Mouse (Mus musculus) heart, postnatal 4 days (tissue): Measurements from ENCODE around the gene Amh. TPM values are rescaled to one million over a fixed set of nuclear protein-coding genes. Genes with fewer than 3 reads are reported as not detected.

Experiments used
- microRNA-seq, 2 experiments: library from miRNA; unstranded; fragments of <30 nt; microRNA quantifications; one replicate each; pipeline ENCODE4 v1.2.0; 2021 to 2022
- total RNA-seq, 2 experiments: library from RNA; stranded (reverse); gene quantifications; 2 replicates each; pipeline ENCODE4 v1.2.3; 2021

Amh gene
- total RNA-seq, 2 experiments from 2014 or later: 0.61 to 1.0 TPM

Small RNA genes within 50 kb of the gene (microRNA-seq; reads per million reads assigned to microRNA genes)
- gene Mir1982: 4.1 to 5.3 reads per million in 2 experiments

Other genes with a start within 250 kb of the Amh start
- 10 to 100 TPM; 22.4 to 26.2 TPM for gene Rexo1, start 243.7 kb upstream of the Amh start, total RNA-seq
- gene Klf16, start 227.9 kb upstream of the Amh start, total RNA-seq: 10 to 100 TPM in 1 of 2 experiments, 1 to 10 TPM in 1; 9.6 to 10.4 TPM
- gene Abhd17a, start 214.9 kb upstream of the Amh start, total RNA-seq: 10 to 100 TPM; 93.6 to 95.0 TPM
- 10 to 100 TPM; 27.0 to 30.4 TPM for gene Scamp4, start 202.4 kb upstream of the Amh start, total RNA-seq
- 1 to 10 TPM; 2.6 to 2.9 TPM for gene Adat3, start 202.4 kb upstream of the Amh start, total RNA-seq
- gene Gm49322, start 199.2 kb upstream of the Amh start, total RNA-seq: 1 to 10 TPM in 1 of 2 experiments, under 1 TPM in 1; 0.79 to 1.2 TPM
- 100 to 1,000 TPM; 142 to 162 TPM for gene Csnk1g2, start 182.4 kb upstream of the Amh start, total RNA-seq
- 10 to 100 TPM; 42.2 to 42.4 TPM for gene Btbd2, start 148.2 kb upstream of the Amh start, total RNA-seq
- 100 to 1,000 TPM; 105 TPM for gene Mknk2, start 127.1 kb upstream of the Amh start, total RNA-seq
- gene Mob3a, start 103.3 kb upstream of the Amh start, total RNA-seq: 10 to 100 TPM; 12.5 to 13.0 TPM
- gene Izumo4, start 103.1 kb upstream of the Amh start, total RNA-seq: 1 to 10 TPM; 3.2 to 4.6 TPM
- gene Ap3d1, start 63.0 kb upstream of the Amh start, total RNA-seq: 10 to 100 TPM; 47.8 to 53.8 TPM
- gene Dot1l, start 50.0 kb upstream of the Amh start, total RNA-seq: 10 to 100 TPM; 75.6 to 76.8 TPM
- gene Sf3a2, start 7.0 kb upstream of the Amh start, total RNA-seq: 10 to 100 TPM; 46.0 to 51.7 TPM
- 10 to 100 TPM; 36.2 to 37.1 TPM for gene Plekhj1, start 6.6 kb upstream of the Amh start, total RNA-seq
- 1 to 10 TPM in 1 of 2 experiments, under 1 TPM in 1; 0.62 to 1.6 TPM for gene Jsrp1, start 8.3 kb downstream of the Amh start, total RNA-seq
- gene Oaz1, start 21.4 kb downstream of the Amh start, total RNA-seq: 1,000 to 10,000 TPM; 1,002 to 1,049 TPM
- 1 to 10 TPM; 1.8 to 2.5 TPM for gene Lingo3, start 38.8 kb downstream of the Amh start, total RNA-seq
- 10 to 100 TPM; 29.9 to 35.0 TPM for gene Lsm7, start 50.0 kb downstream of the Amh start, total RNA-seq
- gene Sppl2b, start 50.0 kb downstream of the Amh start, total RNA-seq: 10 to 100 TPM; 23.4 to 24.8 TPM
- gene Tmprss9, start 66.6 kb downstream of the Amh start, total RNA-seq: not detected
- 100 to 1,000 TPM; 162 to 169 TPM for gene Timm13, start 95.7 kb downstream of the Amh start, total RNA-seq
- gene Lmnb2, start 113.0 kb downstream of the Amh start, total RNA-seq: 10 to 100 TPM; 15.5 to 17.2 TPM
- gene Gadd45b, start 124.8 kb downstream of the Amh start, total RNA-seq: 1 to 10 TPM; 6.4 to 9.5 TPM
- gene Gng7, start 209.7 kb downstream of the Amh start, total RNA-seq: under 1 TPM; 0.38 to 0.47 TPM
- not detected for gene Diras1, start 220.4 kb downstream of the Amh start, total RNA-seq
- 1 to 10 TPM; 7.6 to 7.8 TPM for gene Slc39a3, start 232.2 kb downstream of the Amh start, total RNA-seq